Mouse (Mus musculus) lung, adult 2 months (tissue): ENCODE data around the gene Spib.

Experiments used
- CTCF ChIP-seq: fragments of 200-500 bp; IDR thresholded peaks from 2 replicates; pipeline ENCODE4 v1.5.1; 2011; ENCODE audit warnings: mild to moderate bottlenecking, low read length, control low read depth; ENCODE audit not compliant: insufficient read depth
- POLR2A ChIP-seq: fragments of 200-500 bp; IDR thresholded peaks from 2 replicates; pipeline ENCODE4 v1.6.1; 2011; ENCODE audit warnings: low read depth, mild to moderate bottlenecking, control low read depth, low read length, borderline replicate concordance; ENCODE audit errors: extremely low read depth

GRCm38 (mm10) chr7:44519240-44519913, 12.5 kb downstream of the Spib start:
- no peak for TF ChIP-seq POLR2A
- TF ChIP-seq CTCF, result 0 out of 2 replicates have a peak, but pooled peaks have one; percentile 28
